Mouse (Mus musculus) stomach, embryonic 16.5 days (tissue): ENCODE results near the gene Dbndd2. TPM values are rescaled to one million over a fixed set of nuclear protein-coding genes. Genes with fewer than 3 reads are reported as not detected.

ENCODE experiments used
- ATAC-seq: fragments of 200-750 bp; cut with Nextera tagmentation; 2 replicates; pipeline ENCODE4 v1.8.0; 2017; ENCODE audit warnings: moderate number of reproducible peaks, moderate TSS enrichment; ENCODE audit not compliant: insufficient read depth, low FRiP score
- H3K27ac ChIP-seq: fragments of 300-500 bp; sonication (generic); 2 replicates; pipeline ENCODE4 v1.5.1; 2014; ENCODE audit warnings: low read length
- H3K27me3 ChIP-seq: fragments of 300-500 bp; sonication (generic); 2 replicates; pipeline ENCODE4 v1.6.1; 2014; ENCODE audit warnings: low read length, control low read depth, mixed read lengths; ENCODE audit not compliant: control insufficient read depth, insufficient read depth
- H3K36me3 ChIP-seq: fragments of 300-500 bp; sonication (generic); 2 replicates; pipeline ENCODE4 v1.6.1; 2014; ENCODE audit warnings: low read length; ENCODE audit not compliant: control insufficient read depth, insufficient read depth
- H3K4me1 ChIP-seq: fragments of 300-500 bp; sonication (generic); 2 replicates; pipeline ENCODE4 v1.6.1; 2014; ENCODE audit warnings: low read length, control low read depth, mixed read lengths; ENCODE audit not compliant: control insufficient read depth, insufficient read depth
- H3K4me2 ChIP-seq: fragments of 300-500 bp; sonication (generic); 2 replicates; pipeline ENCODE4 v1.6.1; 2014; ENCODE audit warnings: low read depth, low read length, mixed read lengths
- H3K4me3 ChIP-seq: fragments of 300-500 bp; sonication (generic); replicated peaks from 2 replicates; pipeline ENCODE4 v1.5.1; 2014; ENCODE audit warnings: mild to moderate bottlenecking, low read length
- H3K9ac ChIP-seq: fragments of 300-500 bp; sonication (generic); 2 replicates; pipeline ENCODE4 v1.6.1; 2014; ENCODE audit warnings: low read length
- H3K9me3 ChIP-seq: fragments of 300-500 bp; sonication (generic); replicated peaks from 2 replicates; pipeline ENCODE4 v1.6.1; 2016; ENCODE audit warnings: low read length, control low read depth; ENCODE audit not compliant: control insufficient read depth
- WGBS: fragments of 180-500 bp; shearing (Covaris S2); extraction: QIAGEN DNeasy Blood & Tissue Kit; methylation state at CpG from one replicate; pipeline ENCODE4 v1.1.7; 2014; 5-methylcytosine and 5-hydroxymethylcytosine counted together
- polyA plus RNA-seq: library from polyadenylated mRNA; unstranded; fragments of >200 nt; fragmentation: Nextera tagmentation; extraction: Ambion mirVana; gene quantifications from 2 replicates; pipeline ENCODE4 v1.2.1, GENCODE M21; 2015

The Dbndd2 gene
- polyA plus RNA-seq, 1 experiment from 2014 or later: 12.1 TPM

DNA sequence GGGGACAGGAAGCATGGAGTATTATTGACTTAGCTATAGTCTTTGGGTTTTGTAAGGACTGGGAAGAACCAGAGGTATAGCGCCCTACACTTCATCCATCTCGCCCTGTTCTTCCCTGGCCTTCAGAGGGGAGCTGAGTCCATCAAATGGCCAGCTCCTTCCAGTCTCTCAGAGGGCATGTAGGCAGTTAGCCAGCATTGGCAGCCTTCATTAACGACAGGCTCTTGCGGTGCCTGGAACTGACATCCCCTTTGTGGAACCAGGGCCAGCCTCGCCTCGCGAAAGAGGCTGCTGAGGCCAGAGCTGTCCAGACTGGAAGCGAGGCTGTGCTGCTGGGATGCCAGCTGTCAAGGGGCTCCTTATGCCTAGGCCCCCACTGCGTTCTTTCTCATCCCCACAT lies 1.9 kb downstream of the Dbndd2 start:
- 72% methylated on average over 9 of the region's 9 CpGs for WGBS

DNA sequence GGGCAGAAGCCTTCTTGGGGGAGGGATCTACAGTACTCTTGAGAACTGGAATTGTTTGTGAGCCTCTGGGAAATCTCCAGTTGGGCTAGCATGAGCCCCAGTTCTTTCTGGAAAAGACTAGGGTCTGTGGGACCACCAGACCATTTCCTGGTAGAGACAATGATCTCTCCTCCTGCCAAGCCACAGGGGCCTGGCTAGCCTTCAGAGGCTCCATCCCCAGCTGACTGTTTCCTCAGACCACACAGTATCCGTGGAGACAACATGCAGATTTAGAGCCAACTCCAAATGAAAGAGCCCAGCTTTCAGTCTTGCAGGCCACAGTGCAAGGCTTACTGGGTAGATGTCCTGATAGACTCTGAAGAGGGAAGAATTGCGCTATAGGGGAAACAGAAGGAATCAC lies 8.2 kb downstream of the Dbndd2 start:
- Histone ChIP-seq H3K4me1 (peaks cover 12% of the 10 kb centered on the region), H3K36me3 (no peaks in the 10 kb centered on the region), H3K4me2 (no peak overlapping the region), H3K9me3 (no peaks in the 10 kb centered on the region), H3K9ac (no peak overlapping the region), H3K27me3 (no peaks in the 10 kb centered on the region), H3K27ac (no peak overlapping the region), H3K4me3 (no peak overlapping the region)
- ATAC-seq: no peak
- 46% methylated on average over 2 of the region's 2 CpGs for WGBS

More for the DNA sequence above, 1.9 kb downstream of the Dbndd2 start:
- peaks cover 9% of the 10 kb centered on the region for H3K4me1 ChIP-seq
- H3K36me3 ChIP-seq: no peaks in the 10 kb centered on the region
- no peak overlapping the region for H3K9ac ChIP-seq
- no peak overlapping the region for H3K4me3 ChIP-seq
- peak overlapping the region; percentile 97; the same call in 1 of the 2 replicates for H3K4me2 ChIP-seq
- no peak overlapping the region for H3K27ac ChIP-seq
- H3K9me3 ChIP-seq: no peaks in the 10 kb centered on the region
- ATAC-seq: no peak
- no peaks in the 10 kb centered on the region for H3K27me3 ChIP-seq

DNA sequence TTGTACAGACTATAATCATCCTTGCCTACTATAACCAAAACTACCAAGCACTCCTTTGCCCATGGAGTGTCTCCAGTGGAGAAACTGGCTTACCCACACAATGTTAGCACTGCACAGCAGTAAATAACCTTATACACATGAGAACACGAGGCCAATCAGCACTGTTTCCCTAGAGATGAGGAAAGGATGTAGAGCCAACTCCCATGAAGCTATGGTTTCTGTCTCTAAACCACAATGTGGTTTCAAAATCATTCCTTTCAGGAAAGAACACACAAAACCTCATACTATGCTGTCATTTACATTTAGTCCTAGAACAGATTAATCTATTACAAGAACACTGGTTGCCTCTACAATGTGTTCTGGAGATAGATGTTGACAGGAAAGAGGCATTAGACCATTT lies 10.4 kb downstream of the Dbndd2 start:
- Histone ChIP-seq H3K4me1 (peaks cover 12% of the 10 kb centered on the region), H3K4me3 (no peak overlapping the region), H3K9me3 (no peaks in the 10 kb centered on the region), H3K4me2 (no peak overlapping the region), H3K36me3 (peaks cover 2% of the 10 kb centered on the region; the same call in 1 of the 2 replicates), H3K27me3 (no peaks in the 10 kb centered on the region), H3K27ac (no peak overlapping the region), H3K9ac (no peak overlapping the region)
- no peak for ATAC-seq
- WGBS: 54% methylated on average over 1 of the region's 1 CpGs

DNA sequence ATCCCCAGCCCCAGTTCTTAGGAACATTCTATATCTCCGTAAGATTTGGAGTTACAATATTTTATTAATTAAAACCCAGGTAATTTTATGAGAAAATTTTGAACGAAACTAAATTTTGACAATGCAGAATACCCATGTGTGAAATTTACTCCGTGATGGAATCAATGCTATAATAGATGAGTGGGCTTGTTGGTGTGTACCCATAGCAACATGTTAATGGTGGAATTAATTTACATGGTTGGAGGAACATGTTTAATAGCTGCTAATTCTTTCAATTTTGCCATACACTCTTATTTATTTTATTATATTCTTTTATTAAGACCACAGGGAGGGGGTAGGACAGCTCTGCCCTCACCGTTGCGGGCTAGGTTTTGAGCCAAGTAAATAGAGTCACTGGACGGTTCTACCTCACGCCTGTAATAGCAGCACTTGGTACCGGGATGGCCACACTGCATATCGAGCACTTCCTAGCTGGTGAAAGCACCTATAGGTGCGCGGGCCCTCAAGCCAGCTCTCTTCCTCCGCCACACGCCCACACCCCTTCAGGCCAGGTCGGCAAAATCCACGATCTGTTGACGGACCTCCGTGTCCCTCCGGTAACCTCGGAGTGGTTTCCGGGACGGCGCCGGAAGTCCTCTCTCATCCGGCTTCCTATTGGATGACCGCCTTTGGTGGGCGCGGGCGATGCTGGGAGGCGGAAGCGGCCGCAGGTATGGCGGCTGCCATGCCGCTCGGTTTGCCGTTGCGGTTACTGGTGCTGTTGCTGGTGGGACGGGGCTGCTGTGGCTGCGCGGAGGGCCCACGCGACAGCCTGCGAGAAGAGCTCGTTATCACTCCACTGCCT lies 11.2 kb downstream of the Dbndd2 start, which contains the start of gene Pigt:
TSS of gene Pigt (plus strand) at position 674 of the 844 bp plus-strand sequence.
- H3K27ac ChIP-seq: peak within 1 kb of the TSS; percentile 64

DNA sequence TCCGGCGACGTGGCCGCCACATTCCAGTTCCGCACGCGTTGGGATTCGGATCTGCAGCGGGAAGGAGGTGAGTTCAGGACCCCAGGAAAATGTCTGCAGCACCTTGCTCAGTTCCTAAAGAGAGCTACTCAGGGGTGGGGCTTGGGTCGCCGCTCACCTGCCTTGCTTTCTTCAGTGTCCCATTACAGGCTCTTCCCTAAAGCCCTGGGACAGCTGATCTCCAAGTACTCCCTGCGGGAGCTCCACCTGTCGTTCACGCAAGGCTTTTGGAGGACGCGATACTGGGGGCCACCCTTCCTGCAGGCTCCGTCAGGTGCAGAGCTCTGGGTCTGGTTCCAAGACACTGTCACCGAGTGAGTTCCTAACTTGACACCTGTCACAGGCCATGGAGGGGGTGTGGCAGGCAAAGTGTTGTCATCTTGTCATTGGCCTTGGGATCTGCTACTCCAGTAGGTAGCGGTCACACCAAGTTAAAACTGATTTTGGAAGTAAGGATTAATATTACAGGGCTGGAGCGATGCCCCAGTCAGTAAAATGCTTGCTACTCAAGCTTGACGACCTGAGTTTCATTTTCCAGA lies 11.9 kb downstream of the Dbndd2 start:
- Histone ChIP-seq H3K4me1 (peaks cover 12% of the 10 kb centered on the region), H3K4me2 (peak overlapping the region; percentile 97), H3K4me3 (peak overlapping the region; percentile 94), H3K9me3 (no peaks in the 10 kb centered on the region), H3K27ac (peak overlapping the region; percentile 37; the same call in 1 of the 2 replicates), H3K27me3 (no peaks in the 10 kb centered on the region), H3K9ac (peak overlapping the region; percentile 85), H3K36me3 (peaks cover 4% of the 10 kb centered on the region; the same call in 1 of the 2 replicates)
- 4% methylated on average over 21 of the region's 21 CpGs for WGBS
- ATAC-seq: peak; percentile 21; the same call in 1 of the 2 replicates

More for the DNA sequence above, 11.2 kb downstream of the Dbndd2 start, which contains the start of gene Pigt:
- Histone ChIP-seq H3K36me3 (peaks cover 2% of the 10 kb centered on the region; the same call in 1 of the 2 replicates), H3K9ac (peak within 1 kb of the TSS; percentile 85), H3K4me3 (peak within 1 kb of the TSS; percentile 94), H3K4me1 (peaks cover 12% of the 10 kb centered on the region), H3K27me3 (no peaks in the 10 kb centered on the region), H3K9me3 (no peaks in the 10 kb centered on the region), H3K4me2 (peak within 1 kb of the TSS; percentile 97)
- ATAC-seq: peak; percentile 92
- 4% methylated on average over 43 of the region's 43 CpGs for WGBS

DNA sequence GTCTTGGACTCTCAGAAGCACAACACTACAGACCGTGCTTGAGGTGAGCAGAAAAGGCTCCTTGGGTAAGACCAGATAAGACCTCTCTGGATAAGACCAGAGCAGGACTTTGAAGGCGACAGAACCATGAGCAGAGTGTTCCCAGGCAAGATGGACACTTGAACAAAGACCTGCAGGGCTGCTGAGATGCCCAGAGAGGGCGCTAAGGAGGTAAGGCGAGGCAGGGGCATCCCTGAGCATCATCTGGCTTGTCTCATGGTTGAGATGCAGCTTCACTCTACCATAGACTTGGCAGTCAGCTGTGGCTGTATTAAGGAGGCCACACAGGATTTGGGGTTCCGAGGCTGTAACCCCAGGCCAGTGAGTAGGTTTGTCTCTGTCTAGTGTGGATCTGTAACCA lies 13.4 kb downstream of the Dbndd2 start:
- Histone ChIP-seq H3K4me1 (peaks cover 12% of the 10 kb centered on the region), H3K4me3 (no peak overlapping the region), H3K9ac (no peak overlapping the region), H3K9me3 (peaks cover 3% of the 10 kb centered on the region; the same call in 1 of the 2 replicates), H3K4me2 (no peak overlapping the region), H3K36me3 (peaks cover 14% of the 10 kb centered on the region), H3K27me3 (no peaks in the 10 kb centered on the region), H3K27ac (no peak overlapping the region)
- 77% methylated on average over 5 of the region's 5 CpGs for WGBS
- no peak for ATAC-seq

DNA sequence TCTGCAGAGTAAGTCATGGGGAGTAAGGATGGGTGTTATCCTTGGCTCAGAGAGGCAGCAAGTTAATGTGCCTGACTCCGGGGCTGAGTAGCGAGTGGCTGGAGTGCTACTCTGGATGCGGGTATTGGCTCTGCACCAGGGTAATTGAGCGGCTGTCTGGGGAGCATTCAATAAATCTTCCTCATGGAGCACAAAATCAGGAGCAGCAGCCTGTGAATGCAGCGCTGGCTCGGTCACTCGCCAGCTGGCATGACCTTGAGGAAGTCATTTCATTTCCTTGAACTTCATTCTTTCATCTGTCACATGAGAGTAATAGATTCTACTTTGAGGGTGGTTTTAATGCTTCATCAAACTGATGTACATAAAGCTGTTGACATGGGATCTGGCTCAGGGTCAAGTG lies 14.6 kb downstream of the Dbndd2 start:
- WGBS: 86% methylated on average over 7 of the region's 7 CpGs
- Histone ChIP-seq H3K4me1 (peaks cover 12% of the 10 kb centered on the region), H3K4me2 (no peak overlapping the region), H3K27ac (no peak overlapping the region), H3K36me3 (peaks cover 26% of the 10 kb centered on the region), H3K27me3 (no peaks in the 10 kb centered on the region), H3K9ac (no peak overlapping the region), H3K9me3 (peaks cover 4% of the 10 kb centered on the region; the same call in 1 of the 2 replicates), H3K4me3 (no peak overlapping the region)
- ATAC-seq: no peak

DNA sequence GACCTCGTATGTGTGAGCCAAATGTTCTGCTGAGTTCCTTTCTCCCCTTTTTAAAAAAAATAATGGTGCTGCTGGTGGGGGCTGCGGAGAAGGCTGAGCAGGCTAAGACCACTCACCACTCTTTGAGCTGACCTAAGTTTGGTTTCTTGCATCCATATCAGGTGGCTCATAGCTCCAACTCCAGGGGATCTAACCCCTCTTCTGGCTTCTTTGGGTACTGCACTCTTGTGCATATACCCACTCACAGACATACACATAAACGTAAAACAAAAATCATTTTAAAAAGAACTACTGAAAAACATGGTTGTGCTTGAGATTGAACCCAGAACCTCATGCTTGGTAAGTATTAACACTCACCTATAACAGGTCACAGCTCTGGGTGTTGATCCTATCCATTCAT lies 19.0 kb downstream of the Dbndd2 start:
- peaks cover 4% of the 10 kb centered on the region; the same call in 1 of the 2 replicates for H3K9me3 ChIP-seq
- H3K36me3 ChIP-seq: peaks cover 26% of the 10 kb centered on the region
- WGBS: 93% methylated on average over 3 of the region's 3 CpGs
- no peak overlapping the region for H3K9ac ChIP-seq
- no peak for ATAC-seq
- no peaks in the 10 kb centered on the region for H3K27me3 ChIP-seq
- H3K4me3 ChIP-seq: no peak overlapping the region
- no peaks in the 10 kb centered on the region for H3K4me1 ChIP-seq
- H3K27ac ChIP-seq: no peak overlapping the region
- H3K4me2 ChIP-seq: no peak overlapping the region
